Mouse (Mus musculus) erythroblast, adult 5-6 weeks (primary cell): ENCODE results near the gene Camta1. TPM values are rescaled to one million over a fixed set of nuclear protein-coding genes. Genes with fewer than 3 reads are reported as not detected.

Experiments
- ATAC-seq: replicated peaks from 2 replicates; pipeline ENCODE4 v1.8.0; 2016; ENCODE audit warnings: moderate number of reproducible peaks, mild to moderate bottlenecking, moderate TSS enrichment, inconsistent platforms; ENCODE audit not compliant: poor library complexity, low FRiP score, severe bottlenecking
- total RNA-seq, 2 experiments: library from RNA; stranded (forward) in 1 of 2; stranded (reverse) in 1 of 2; fragments of 150-400 nt in 1 of 2; fragments of 200-764, 138-1000 nt in 1 of 2; gene quantifications; 2 replicates each; pipeline versions ENCODE4 v1.2.3 to v1.2.4; 2015 to 2017; ENCODE audit warnings: low replicate concordance in 2 of 2

The Camta1 gene
- total RNA-seq, 2 experiments from 2014 or later = 11.7 to 25.7 TPM

GRCm38 (mm10) chr4:151250824-151251223 lies 610.9 kb downstream of the Camta1 start:
- ATAC-seq = no peak

GRCm38 (mm10) chr4:151245068-151245797 lies 616.4 kb downstream of the Camta1 start:
- no peak for ATAC-seq

GRCm38 (mm10) chr4:151243445-151243844 lies 618.2 kb downstream of the Camta1 start:
- ATAC-seq = no peak

GRCm38 (mm10) chr4:151242751-151243150 lies 618.9 kb downstream of the Camta1 start:
- ATAC-seq = no peak

- ATAC-seq = no peak
These were observed 621.2 kb downstream of the Camta1 start for GRCm38 (mm10) chr4:151240465-151240864.

GRCm38 (mm10) chr4:151238970-151239684 lies 622.5 kb downstream of the Camta1 start:
- no peak for ATAC-seq

GRCm38 (mm10) chr4:151237501-151237900 lies 624.2 kb downstream of the Camta1 start:
- ATAC-seq = no peak

- ATAC-seq = no peak
These were observed 626.7 kb downstream of the Camta1 start for GRCm38 (mm10) chr4:151234981-151235380.

GRCm38 (mm10) chr4:151232028-151232427 lies 629.6 kb downstream of the Camta1 start:
- no peak for ATAC-seq

GRCm38 (mm10) chr4:151229073-151229472 lies 632.6 kb downstream of the Camta1 start:
- ATAC-seq = no peak

- no peak for ATAC-seq
These were observed 635.2 kb downstream of the Camta1 start for GRCm38 (mm10) chr4:151226496-151226895.

- no peak for ATAC-seq
These were observed 637.7 kb downstream of the Camta1 start for GRCm38 (mm10) chr4:151224017-151224416.

GRCm38 (mm10) chr4:151223263-151223996 lies 638.2 kb downstream of the Camta1 start:
- no peak for ATAC-seq

- ATAC-seq = no peak
These were observed 639.0 kb downstream of the Camta1 start for GRCm38 (mm10) chr4:151222635-151223034.

- no peak for ATAC-seq
These were observed 645.0 kb downstream of the Camta1 start for GRCm38 (mm10) chr4:151216553-151217292.

GRCm38 (mm10) chr4:151215866-151216265 lies 645.8 kb downstream of the Camta1 start:
- no peak for ATAC-seq

- no peak for ATAC-seq
These were observed 646.5 kb downstream of the Camta1 start for GRCm38 (mm10) chr4:151215179-151215578.

- ATAC-seq = no peak
These were observed 648.2 kb downstream of the Camta1 start for GRCm38 (mm10) chr4:151213475-151213874.

GRCm38 (mm10) chr4:151211992-151212391 lies 649.7 kb downstream of the Camta1 start:
- ATAC-seq = no peak

GRCm38 (mm10) chr4:151207566-151207965 lies 654.1 kb downstream of the Camta1 start:
- no peak for ATAC-seq
